ENCODE assay signal across 16 mouse cellular contexts in genomic region chr3:153417001-153417400, GRCm38 (mm10).
"Had no signal": no experiment of that assay in that cellular context is flagged by ENCODE, and none has a peak within 500 bp of the region (broad histone marks: within the 10 kb centered on the region; RNA-seq: fewer than 3 reads in every experiment).

No protein-coding gene starts in this region.

- DNase-seq: kidney, adult 11 months; kidney, adult 8-10 months; kidney, postnatal 36 days; layer of hippocampus, postnatal 36 days; liver, embryonic 13.5 days; lung, adult 2 months; lung, postnatal 14 days; right cerebral cortex, postnatal 25 days; spleen, adult 18-20 months; thymus, adult 2 months; thymus, postnatal 14 days; thymus, postnatal 4 days had no signal

- H3K4me1 ChIP-seq: liver, embryonic 13.5 days; stomach, embryonic 15.5 days had no signal

- H3K27me3 ChIP-seq: kidney, embryonic 15.5 days; liver, embryonic 13.5 days; midbrain, embryonic 13.5 days; stomach, embryonic 15.5 days had no signal

- H3K4me2 ChIP-seq: kidney, embryonic 15.5 days; liver, embryonic 13.5 days; midbrain, embryonic 13.5 days; stomach, embryonic 15.5 days had no signal

- H3K27ac ChIP-seq: kidney, embryonic 15.5 days; left cerebral cortex, adult 2 months; liver, embryonic 13.5 days; midbrain, embryonic 13.5 days; stomach, embryonic 15.5 days had no signal

- H3K36me3 ChIP-seq: kidney, embryonic 15.5 days; liver, embryonic 13.5 days; midbrain, embryonic 13.5 days; stomach, embryonic 15.5 days had no signal

- H3K4me3 ChIP-seq: kidney, embryonic 15.5 days; left cerebral cortex, adult 2 months; liver, embryonic 13.5 days; midbrain, embryonic 13.5 days; stomach, embryonic 15.5 days had no signal

- H3K9me3 ChIP-seq: kidney, embryonic 15.5 days; liver, embryonic 13.5 days; midbrain, embryonic 13.5 days; stomach, embryonic 15.5 days had no signal

- H3K9ac ChIP-seq: kidney, embryonic 15.5 days; liver, embryonic 13.5 days; midbrain, embryonic 13.5 days; stomach, embryonic 15.5 days had no signal

- ATAC-seq: midbrain, embryonic 13.5 days had no signal
